Mouse (Mus musculus) brain, embryonic 14.5 days (tissue): ENCODE measurements around the gene Dync1li2. TPM values are rescaled to one million over a fixed set of nuclear protein-coding genes. Genes with fewer than 3 reads are reported as not detected.
A peak's percentile ranks its signal among the peaks of the same experiment; 100 is the strongest.

ENCODE experiments used
- DNase-seq: peaks from one replicate; pipeline ENCODE4 v3.0.0-alpha.2; 2011; ENCODE audit warnings: low read depth
- CTCF ChIP-seq: fragments of 200-500 bp; IDR thresholded peaks from 2 replicates; pipeline ENCODE4 v1.5.1; 2012; ENCODE audit warnings: inconsistent platforms, mild to moderate bottlenecking, moderate library complexity, borderline replicate concordance; ENCODE audit not compliant: insufficient read depth, insufficient read length; ENCODE audit errors: extremely low read depth
- POLR2A ChIP-seq: fragments of 200-500 bp; IDR thresholded peaks from 2 replicates; pipeline ENCODE4 v1.6.1; 2012; ENCODE audit warnings: mild to moderate bottlenecking, inconsistent platforms, borderline replicate concordance; ENCODE audit not compliant: poor library complexity, insufficient read depth, insufficient read length, severe bottlenecking; ENCODE audit errors: extremely low read depth
- polyA plus RNA-seq: library from polyadenylated mRNA; depleted of rRNA; stranded (reverse); fragments of >200 nt; gene quantifications from 2 replicates; pipeline ENCODE4 v1.2.3, GENCODE M21; 2012

Dync1li2 gene
- polyA plus RNA-seq, 1 experiment = 110 TPM

GRCm38 (mm10) chr8:104437494-104438135 lies 5.2 kb downstream of the Dync1li2 start:
- no peak for TF ChIP-seq POLR2A
- TF ChIP-seq CTCF = no peak
- DNase-seq = no peak

GRCm38 (mm10) chr8:104436591-104436990 lies 6.3 kb downstream of the Dync1li2 start:
- no peak for TF ChIP-seq POLR2A
- no peak for TF ChIP-seq CTCF
- no peak for DNase-seq

GRCm38 (mm10) chr8:104436038-104436437 lies 6.8 kb downstream of the Dync1li2 start:
- DNase-seq = peak; percentile 98
- TF ChIP-seq CTCF (no peak), POLR2A (no peak)

GRCm38 (mm10) chr8:104434826-104435354 lies 8.0 kb downstream of the Dync1li2 start:
- no peak for DNase-seq
- TF ChIP-seq CTCF = no peak
- TF ChIP-seq POLR2A = no peak

GRCm38 (mm10) chr8:104434275-104434674 lies 8.6 kb downstream of the Dync1li2 start:
- TF ChIP-seq CTCF (no peak), POLR2A (no peak)
- DNase-seq = no peak

GRCm38 (mm10) chr8:104433191-104433842 lies 9.5 kb downstream of the Dync1li2 start:
- no peak for DNase-seq
- TF ChIP-seq CTCF (no peak), POLR2A (no peak)

- TF ChIP-seq CTCF = no peak
- no peak for TF ChIP-seq POLR2A
These were observed 10.2 kb downstream of the Dync1li2 start for GRCm38 (mm10) chr8:104432656-104433055.

GRCm38 (mm10) chr8:104430230-104430629 lies 12.6 kb downstream of the Dync1li2 start:
- no peak for DNase-seq
- TF ChIP-seq POLR2A (no peak), CTCF (no peak)

More at GRCm38 (mm10) chr8:104432656-104433055, 10.2 kb downstream of the Dync1li2 start:
- DNase-seq = no peak

- DNase-seq = no peak
- TF ChIP-seq POLR2A = no peak
- TF ChIP-seq CTCF = no peak
These were observed 15.1 kb downstream of the Dync1li2 start for GRCm38 (mm10) chr8:104427703-104428102.

GRCm38 (mm10) chr8:104422313-104422712 lies 20.5 kb downstream of the Dync1li2 start:
- TF ChIP-seq CTCF (no peak), POLR2A (no peak)
- no peak for DNase-seq

GRCm38 (mm10) chr8:104416022-104416421 lies 26.8 kb downstream of the Dync1li2 start:
- DNase-seq = no peak
- TF ChIP-seq CTCF (no peak), POLR2A (no peak)
